Mouse (Mus musculus) brain, embryonic 14.5 days (tissue): ENCODE data around the gene Exoc4.

ENCODE experiments used
- CTCF ChIP-seq: fragments of 200-500 bp; IDR thresholded peaks from 2 replicates; pipeline ENCODE4 v1.5.1; 2012; ENCODE audit warnings: inconsistent platforms, mild to moderate bottlenecking, moderate library complexity, borderline replicate concordance; ENCODE audit not compliant: insufficient read depth, insufficient read length; ENCODE audit errors: extremely low read depth
- POLR2A ChIP-seq: fragments of 200-500 bp; IDR thresholded peaks from 2 replicates; pipeline ENCODE4 v1.6.1; 2012; ENCODE audit warnings: mild to moderate bottlenecking, inconsistent platforms, borderline replicate concordance; ENCODE audit not compliant: poor library complexity, insufficient read depth, insufficient read length, severe bottlenecking; ENCODE audit errors: extremely low read depth

GRCm38 (mm10) chr6:33247146-33247545, 1.7 kb upstream of the Exoc4 start:
- TF ChIP-seq POLR2A (no peak), CTCF (no peak)
